Mouse (Mus musculus): ENCODE results near the gene Kbtbd6.

GRCm38 (mm10) chr14:79467621-79468020, 16.0 kb downstream of the Kbtbd6 start:
- TF ChIP-seq CTCF (IDR thresholded peaks at IDR 0.05; ENCODE audit: control insufficient read depth, insufficient read depth, insufficient replicate concordance, low read depth, low read length) (peak; percentile 9; the same call in 1 of the 2 replicates), POLR2A (IDR thresholded peaks at IDR 0.05; ENCODE audit: control insufficient read depth, low read depth, low read length) (no peak)
